Mouse (Mus musculus) heart, postnatal 0 days (tissue): ENCODE results near the gene Pstpip1. TPM values are rescaled to one million over a fixed set of nuclear protein-coding genes. Genes with fewer than 3 reads are reported as not detected.

Experiments
- ATAC-seq: fragments of 200-750 bp; cut with Nextera tagmentation; 2 replicates; pipeline ENCODE4 v1.8.0; 2017; ENCODE audit warnings: low read depth, moderate number of reproducible peaks, moderate library complexity; ENCODE audit not compliant: insufficient read depth
- DNase-seq: peaks from one replicate; pipeline ENCODE4 v3.0.0-alpha.2; 2016; ENCODE audit warnings: low spot score
- H3K27ac ChIP-seq: fragments of 300-500 bp; sonication (generic); 2 replicates; pipeline ENCODE4 v1.5.1; 2014; ENCODE audit warnings: low read depth, mild to moderate bottlenecking
- H3K27me3 ChIP-seq: fragments of 300-500 bp; sonication (generic); 2 replicates; pipeline ENCODE4 v1.6.1; 2014; ENCODE audit warnings: low read length, mixed read lengths; ENCODE audit not compliant: control insufficient read depth, insufficient read depth
- H3K36me3 ChIP-seq: fragments of 300-500 bp; sonication (generic); replicated peaks from 2 replicates; pipeline ENCODE4 v1.6.1; 2014; ENCODE audit warnings: low read length, mixed read lengths; ENCODE audit not compliant: control insufficient read depth, insufficient read depth
- H3K4me1 ChIP-seq: fragments of 300-500 bp; sonication (generic); 2 replicates; pipeline ENCODE4 v1.6.1; 2014; ENCODE audit warnings: antibody characterized with exemption; ENCODE audit not compliant: control insufficient read depth, insufficient read depth
- H3K4me2 ChIP-seq: fragments of 300-500 bp; sonication (generic); 2 replicates; pipeline ENCODE4 v1.6.1; 2014; ENCODE audit warnings: low read depth, mild to moderate bottlenecking, low read length, moderate library complexity
- H3K4me3 ChIP-seq: fragments of 300-500 bp; sonication (generic); 2 replicates; pipeline ENCODE4 v1.5.1; 2014; ENCODE audit warnings: low read depth, low read length
- H3K9ac ChIP-seq: fragments of 300-500 bp; sonication (generic); replicated peaks from 2 replicates; pipeline ENCODE4 v1.6.1; 2014; ENCODE audit warnings: low read depth, low read length, mixed read lengths
- H3K9me3 ChIP-seq: fragments of 300-500 bp; sonication (generic); replicated peaks from 2 replicates; pipeline ENCODE4 v1.6.1; 2016; ENCODE audit warnings: low read length; ENCODE audit not compliant: control insufficient read depth
- CTCF ChIP-seq: IDR thresholded peaks from 2 replicates; pipeline ENCODE4 v1.5.1; 2016; ENCODE audit warnings: antibody characterized with exemption, control low read depth, low read depth
- EP300 ChIP-seq: IDR thresholded peaks from 2 replicates; pipeline ENCODE4 v1.6.1; 2016; ENCODE audit warnings: antibody characterized with exemption, low read depth
- WGBS: fragments of 180-500 bp; shearing (Covaris S2); extraction: QIAGEN DNeasy Blood & Tissue Kit; methylation state at CpG from one replicate; pipeline ENCODE4 v1.1.7; 2014; 5-methylcytosine and 5-hydroxymethylcytosine counted together
- polyA plus RNA-seq: library from polyadenylated mRNA; unstranded; fragments of >200 nt; fragmentation: Nextera tagmentation; extraction: Ambion mirVana; gene quantifications from 2 replicates; pipeline ENCODE4 v1.2.1, GENCODE M21; 2015
- total RNA-seq: library from RNA; depleted of rRNA; stranded (reverse); fragments of >200 nt; gene quantifications from 2 replicates; pipeline ENCODE4 v1.2.3, GENCODE M21; 2014; ENCODE audit warnings: low replicate concordance

Gene Pstpip1
- total and polyA plus RNA-seq, 2 experiments from 2014 or later = 1.4 to 2.9 TPM

DNA sequence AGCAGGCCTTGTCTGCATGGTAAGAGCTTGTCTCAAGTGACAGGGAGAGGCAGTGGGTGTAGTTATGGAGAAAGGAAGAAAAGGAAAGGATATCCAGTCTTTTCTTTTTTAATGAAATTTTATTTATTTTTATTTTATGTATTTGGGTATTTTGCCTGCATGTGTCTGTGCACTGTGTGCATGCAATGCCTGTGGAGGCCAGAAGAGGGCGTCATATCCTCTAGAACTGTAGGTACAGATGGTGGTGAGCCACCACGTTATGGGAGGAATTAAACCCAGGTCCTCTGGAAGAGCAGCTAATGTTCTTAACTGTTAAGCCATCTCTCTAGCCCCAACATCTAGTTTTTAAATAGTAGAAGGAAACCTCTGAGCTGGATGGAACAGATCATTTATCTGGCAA, 2.3 kb downstream of the Pstpip1 start:
- Histone ChIP-seq H3K27ac (no peak overlapping the region), H3K4me3 (no peak overlapping the region), H3K9me3 (no peaks in the 10 kb centered on the region), H3K4me1 (0 out of 2 replicates have a peak, but pooled peaks cover 15% of the 10 kb centered on the region), H3K4me2 (no peak overlapping the region; the same call in 1 of the 2 replicates), H3K36me3 (no peaks in the 10 kb centered on the region), H3K9ac (no peak overlapping the region), H3K27me3 (no peaks in the 10 kb centered on the region)
- no peak for ATAC-seq
- no peak for TF ChIP-seq CTCF
- TF ChIP-seq EP300 = no peak
- WGBS = 58% methylated on average over 2 of the region's 2 CpGs
- DNase-seq = no peak

DNA sequence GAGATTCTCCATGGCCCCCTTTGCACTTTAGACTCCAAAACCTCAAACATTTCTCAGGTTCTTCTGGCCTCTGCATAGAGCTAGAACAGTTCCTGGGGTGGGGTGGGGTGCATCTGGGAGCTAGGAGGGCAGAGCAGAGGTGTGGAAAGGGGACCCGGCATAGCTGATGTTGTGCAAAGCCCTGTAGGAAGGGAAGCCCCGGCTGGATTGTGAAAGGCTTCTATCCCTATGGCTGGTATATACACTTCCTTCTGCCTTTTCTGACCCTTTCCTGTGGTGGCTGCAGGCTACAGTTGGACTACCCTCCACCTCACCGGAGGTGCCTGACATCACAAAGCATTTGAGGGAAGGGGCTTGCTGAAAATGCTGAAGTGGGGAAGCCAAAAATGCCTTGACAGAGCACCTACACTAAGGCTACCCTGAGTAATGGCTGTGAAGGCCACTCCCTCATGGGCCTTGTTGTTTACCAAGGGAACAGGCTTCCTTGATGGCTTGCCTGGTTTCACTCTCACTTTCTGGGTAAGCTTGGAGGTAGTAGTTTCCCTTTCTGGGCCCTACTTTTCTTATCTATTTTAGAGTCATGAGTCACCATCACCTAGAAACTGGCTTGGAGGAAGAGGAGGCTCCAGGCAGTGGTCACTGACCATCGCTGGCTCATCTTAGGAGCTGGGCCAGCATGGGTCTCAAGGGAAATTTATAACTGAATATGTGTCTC, 8.0 kb downstream of the Pstpip1 start:
- DNase-seq (no peak), ATAC-seq (no peak)
- WGBS = 63% methylated on average over 4 of the region's 4 CpGs
- Histone ChIP-seq H3K27me3 (no peaks in the 10 kb centered on the region), H3K9ac (no peak overlapping the region), H3K4me3 (no peak overlapping the region), H3K27ac (no peak overlapping the region), H3K9me3 (no peaks in the 10 kb centered on the region), H3K4me2 (no peak overlapping the region), H3K4me1 (no peaks in the 10 kb centered on the region), H3K36me3 (no peaks in the 10 kb centered on the region)
- TF ChIP-seq EP300 (no peak), CTCF (no peak)

DNA sequence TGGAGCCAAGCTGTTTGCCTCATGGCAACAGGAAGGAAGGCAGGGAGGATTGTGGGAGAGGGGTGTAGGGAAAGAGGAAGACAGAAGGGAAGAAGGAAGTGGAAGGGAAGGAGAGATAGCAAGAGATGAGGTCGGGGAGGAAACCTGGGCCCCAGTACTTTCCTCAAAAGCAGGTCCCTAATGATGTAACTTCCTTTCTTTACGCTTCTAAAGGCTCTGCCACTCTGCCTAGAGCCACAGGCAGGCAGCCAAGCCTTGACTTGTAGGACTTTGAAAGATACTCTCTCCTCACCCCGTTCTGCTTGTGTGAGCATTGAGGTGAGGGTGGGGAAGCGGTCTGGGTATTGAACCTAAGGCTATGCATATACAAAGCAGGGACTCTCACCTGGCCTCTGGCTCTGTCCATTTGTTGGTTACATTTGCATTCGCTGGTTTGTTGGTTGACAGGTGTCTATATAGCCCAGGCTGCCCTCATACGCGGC, 10.3 kb downstream of the Pstpip1 start:
- 70% methylated on average over 7 of the region's 7 CpGs for WGBS
- no peak for ATAC-seq
- TF ChIP-seq CTCF = no peak
- TF ChIP-seq EP300 = no peak

DNA sequence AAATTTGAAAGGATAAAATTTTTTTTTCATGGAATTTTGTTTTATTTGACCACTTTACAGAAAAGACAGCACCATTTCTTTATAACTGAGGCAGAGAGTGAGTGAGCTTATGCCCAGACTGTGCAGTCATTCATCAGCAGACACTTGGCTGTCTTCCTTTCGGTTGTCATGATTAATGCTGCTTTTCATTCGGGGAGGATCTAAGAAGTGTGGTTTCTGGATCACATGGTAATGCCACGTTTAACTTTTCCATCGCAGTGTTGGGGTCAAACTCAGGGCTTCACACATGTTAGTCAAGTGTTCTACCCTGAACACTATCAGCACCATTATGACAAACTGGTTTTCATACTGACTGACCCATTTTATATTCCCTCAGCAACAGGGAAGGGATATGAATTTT, 11.3 kb downstream of the Pstpip1 start:
- Histone ChIP-seq H3K9me3 (no peaks in the 10 kb centered on the region), H3K27me3 (no peaks in the 10 kb centered on the region), H3K36me3 (no peaks in the 10 kb centered on the region), H3K4me3 (no peak overlapping the region), H3K9ac (no peak overlapping the region), H3K4me1 (no peaks in the 10 kb centered on the region), H3K27ac (no peak overlapping the region), H3K4me2 (no peak overlapping the region)
- DNase-seq = no peak
- TF ChIP-seq CTCF (no peak), EP300 (no peak)
- WGBS = 33% methylated on average over 4 of the region's 4 CpGs
- ATAC-seq = no peak

More for the DNA sequence above, 10.3 kb downstream of the Pstpip1 start:
- Histone ChIP-seq H3K9me3 (no peaks in the 10 kb centered on the region), H3K27ac (no peak overlapping the region), H3K4me3 (no peak overlapping the region), H3K4me1 (no peaks in the 10 kb centered on the region), H3K27me3 (no peaks in the 10 kb centered on the region), H3K36me3 (no peaks in the 10 kb centered on the region), H3K9ac (no peak overlapping the region), H3K4me2 (no peak overlapping the region)
- no peak for DNase-seq

DNA sequence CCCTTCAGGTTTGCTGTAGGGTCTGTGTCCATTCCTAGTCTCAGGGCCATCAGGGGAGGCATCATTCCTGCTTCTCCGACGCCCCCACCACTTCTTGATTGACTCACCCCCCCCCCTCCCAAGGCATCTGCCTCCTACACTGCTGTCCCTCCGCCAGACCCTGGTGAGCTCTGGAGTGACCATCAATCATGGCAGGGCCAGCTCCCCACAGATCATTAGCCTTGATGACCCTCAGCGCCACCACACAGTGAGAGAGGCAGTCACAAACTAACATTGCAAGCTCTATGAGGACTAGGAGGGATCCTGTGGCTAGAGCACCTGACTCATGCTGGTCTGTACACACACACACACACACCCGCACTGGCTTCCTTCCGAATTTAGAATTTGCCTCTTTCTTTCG, 15.2 kb downstream of the Pstpip1 start:
- Histone ChIP-seq H3K36me3 (no peaks in the 10 kb centered on the region), H3K9me3 (no peaks in the 10 kb centered on the region), H3K27me3 (no peaks in the 10 kb centered on the region), H3K4me3 (no peak overlapping the region), H3K4me1 (0 out of 2 replicates have a peak, but pooled peaks cover 3% of the 10 kb centered on the region), H3K27ac (no peak overlapping the region), H3K4me2 (no peak overlapping the region), H3K9ac (no peak overlapping the region)
- no peak for TF ChIP-seq EP300
- no peak for TF ChIP-seq CTCF
- no peak for DNase-seq
- 69% methylated on average over 7 of the region's 7 CpGs for WGBS
- no peak for ATAC-seq
